Mouse (Mus musculus) kidney, adult 18-20 months (tissue): ENCODE results near the gene Wdr35.
"Not testable (repeated sequence)": the region's sequence is repeated elsewhere in the genome, so short reads cannot be mapped to it uniquely, and the experiment has no call there.

ENCODE experiments used
- DNase-seq: peaks from one replicate; pipeline ENCODE4 v3.0.0; 2021

Wdr35 gene

DNA sequence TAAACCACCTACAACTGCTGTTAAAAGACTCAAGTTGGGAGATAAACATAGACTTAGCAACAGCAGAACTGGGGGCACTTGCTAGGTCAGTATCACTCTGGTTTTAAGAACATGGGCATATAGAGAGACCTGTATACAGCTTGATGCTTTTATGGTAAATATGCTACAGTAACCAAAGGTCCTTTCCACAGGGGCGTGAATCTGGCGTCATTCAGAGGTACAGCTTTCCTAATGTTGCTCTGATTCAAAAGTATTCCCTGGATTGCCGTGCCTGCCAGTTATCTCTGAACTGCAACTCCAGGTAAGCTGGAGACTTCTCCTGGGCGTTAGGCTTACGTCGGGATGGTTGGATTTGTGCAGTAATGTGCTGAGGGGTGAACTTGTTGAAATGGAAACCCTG lies 34.1 kb downstream of the Wdr35 start:
- DNase-seq = no peak

GRCm38 (mm10) chr12:9010311-9010710 lies 36.6 kb downstream of the Wdr35 start:
- no peak for DNase-seq

DNA sequence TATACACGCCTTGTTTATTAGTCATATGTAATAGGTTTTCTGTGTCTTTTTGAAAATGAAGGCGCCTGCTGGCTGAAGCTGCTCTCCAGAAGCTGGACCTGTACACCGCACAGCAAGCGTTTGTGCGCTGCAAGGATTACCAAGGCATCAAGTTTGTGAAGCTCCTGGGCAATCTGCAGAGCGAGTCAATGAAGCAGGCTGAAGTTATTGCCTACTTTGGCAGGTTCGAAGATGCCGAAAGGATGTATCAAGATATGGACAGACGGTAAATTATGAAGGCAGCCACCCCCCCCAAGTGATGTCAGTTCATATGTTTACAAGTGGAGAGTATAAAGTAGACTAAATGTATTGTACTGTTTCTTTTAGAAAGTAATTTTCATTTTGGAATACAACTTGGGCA lies 42.7 kb downstream of the Wdr35 start:
- no peak for DNase-seq

DNA sequence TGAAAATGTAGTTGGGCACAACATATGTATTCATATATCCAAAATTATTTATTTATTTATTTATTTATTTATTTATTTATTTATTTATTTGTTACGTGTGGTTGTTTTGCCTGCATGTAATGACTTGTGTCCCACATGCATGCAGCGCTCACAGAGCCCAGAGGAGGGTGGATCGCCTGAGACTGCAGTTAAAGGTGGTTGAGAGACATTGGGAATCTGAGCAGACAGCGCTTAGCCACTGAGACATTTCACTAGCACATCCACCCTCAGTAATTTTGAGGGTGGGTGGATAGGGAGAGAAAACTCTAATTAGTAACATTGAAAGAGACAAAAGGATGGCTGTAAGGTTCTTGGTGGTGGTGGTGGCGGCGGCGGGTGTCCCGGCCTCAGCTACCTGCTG lies 46.7 kb downstream of the Wdr35 start:
- DNase-seq = no peak

GRCm38 (mm10) chr12:9020986-9021385 lies 47.3 kb downstream of the Wdr35 start:
- no peak for DNase-seq

DNA sequence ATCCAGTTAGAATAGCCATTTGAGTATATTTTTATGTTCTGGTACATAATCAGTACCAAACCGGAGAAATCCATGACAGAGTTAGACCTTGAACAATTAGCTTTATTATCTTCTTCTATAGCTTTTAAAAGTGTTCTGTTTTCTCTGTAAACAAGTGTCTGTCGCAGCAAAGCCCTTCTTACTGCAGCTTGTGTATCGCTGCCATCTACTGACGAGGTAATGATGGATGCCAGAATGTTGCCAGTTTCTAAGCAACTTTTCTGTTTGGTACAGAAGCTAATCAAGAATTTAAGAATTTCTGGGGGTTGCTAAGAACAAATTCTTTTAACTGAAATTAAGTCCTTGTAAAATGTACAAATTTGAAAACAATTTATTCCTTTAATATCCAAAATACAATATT lies 49.3 kb downstream of the Wdr35 start:
- no peak for DNase-seq

DNA sequence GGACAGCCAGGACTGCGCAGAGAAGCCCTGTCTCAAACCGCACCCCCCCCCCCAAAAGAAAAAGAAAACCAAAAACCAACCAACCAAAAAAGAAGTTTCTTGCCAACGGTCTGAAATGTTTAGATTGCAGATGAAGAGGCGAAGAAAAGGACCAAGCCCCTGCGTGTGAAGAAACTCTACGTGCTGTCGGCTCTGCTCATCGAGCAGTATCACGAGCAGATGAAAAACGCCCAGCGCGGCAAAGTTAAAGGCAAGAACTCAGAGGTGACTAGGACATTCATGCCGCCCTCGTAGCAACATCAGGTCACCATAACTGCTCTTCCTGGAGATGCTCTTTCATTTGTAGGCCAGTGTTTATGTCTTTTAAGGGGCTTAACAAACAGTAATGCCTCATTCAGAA lies 50.4 kb downstream of the Wdr35 start:
- DNase-seq = no peak

GRCm38 (mm10) chr12:9024736-9025135 lies 51.0 kb downstream of the Wdr35 start:
- DNase-seq = no peak

- no peak for DNase-seq
Measured at GRCm38 (mm10) chr12:9026843-9027242, 53.2 kb downstream of the Wdr35 start.

DNA sequence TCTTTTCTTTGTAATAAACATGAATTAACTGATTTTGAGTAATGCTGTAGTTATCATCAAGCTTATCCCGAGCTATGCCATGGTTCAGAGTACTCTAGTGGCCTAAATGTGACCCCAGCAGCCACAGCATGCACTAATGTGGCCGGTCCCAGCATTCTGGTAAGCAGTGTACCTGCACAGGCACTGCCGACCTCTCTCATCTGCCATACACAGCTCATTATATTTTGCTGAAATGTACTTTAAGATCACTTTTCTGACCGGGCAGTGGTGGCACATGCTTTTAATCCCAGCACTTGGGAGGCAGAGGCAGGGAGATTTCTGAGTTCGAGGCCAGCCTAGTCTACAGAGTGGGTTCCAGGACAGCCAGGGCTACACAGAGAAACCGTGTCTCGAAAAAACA lies 55.1 kb downstream of the Wdr35 start:
- DNase-seq = not testable (repeated sequence)

- no peak for DNase-seq
Measured at GRCm38 (mm10) chr12:9029506-9029887, 55.8 kb downstream of the Wdr35 start.

- peak; percentile 96 for DNase-seq
Measured at GRCm38 (mm10) chr12:9029888-9030723, 56.4 kb downstream of the Wdr35 start, which contains the start of gene Ttc32. Gene Ttc32 (plus strand): TSS chr12:9029997.

- DNase-seq = no peak
Measured at GRCm38 (mm10) chr12:9031166-9031565, 57.5 kb downstream of the Wdr35 start.

GRCm38 (mm10) chr12:9033140-9033539 lies 59.4 kb downstream of the Wdr35 start:
- no peak for DNase-seq

DNA sequence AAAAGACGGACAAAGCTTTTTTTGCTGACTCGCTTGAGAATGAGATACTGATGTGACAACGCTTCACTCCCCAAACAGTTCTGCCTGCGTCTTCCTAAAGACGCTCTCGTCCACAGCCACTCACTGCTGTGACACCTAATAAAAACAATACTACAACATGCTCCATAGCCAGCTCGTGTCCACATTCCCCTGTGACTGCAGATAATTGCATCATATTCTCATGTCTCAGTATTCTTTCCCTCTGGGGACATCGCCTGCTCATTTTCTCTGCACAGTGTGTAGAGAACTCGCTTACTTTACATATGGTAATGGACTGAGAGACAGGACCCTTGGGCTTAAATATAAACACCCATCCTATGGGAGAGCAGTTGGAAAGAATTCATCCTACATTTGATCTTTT lies 62.7 kb downstream of the Wdr35 start:
- no peak for DNase-seq

GRCm38 (mm10) chr12:9040177-9040576 lies 66.5 kb downstream of the Wdr35 start:
- DNase-seq = no peak

DNA sequence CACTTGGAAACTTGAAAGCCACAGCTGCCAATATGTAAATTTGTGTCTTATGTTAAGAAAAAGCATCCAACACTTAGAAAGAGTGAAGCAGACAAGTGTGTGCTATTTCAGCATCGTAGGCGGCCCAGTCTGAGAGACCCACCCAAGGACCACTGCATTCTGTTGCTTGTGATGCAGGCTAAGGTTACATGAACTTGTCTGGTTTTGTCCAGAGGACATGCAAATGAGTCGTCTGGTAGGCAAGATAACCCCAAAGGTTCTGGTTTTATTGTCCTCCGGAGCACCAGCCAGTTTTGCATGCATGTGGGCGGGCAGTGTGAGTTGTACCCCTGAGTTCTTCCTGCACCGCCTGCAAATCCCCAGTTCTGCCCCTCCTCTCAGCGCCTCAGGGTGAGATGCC lies 67.0 kb downstream of the Wdr35 start:
- no peak for DNase-seq

- DNase-seq = no peak
Measured at GRCm38 (mm10) chr12:9042316-9042715, 68.6 kb downstream of the Wdr35 start.

GRCm38 (mm10) chr12:9042759-9043158 lies 69.1 kb downstream of the Wdr35 start:
- no peak for DNase-seq

DNA sequence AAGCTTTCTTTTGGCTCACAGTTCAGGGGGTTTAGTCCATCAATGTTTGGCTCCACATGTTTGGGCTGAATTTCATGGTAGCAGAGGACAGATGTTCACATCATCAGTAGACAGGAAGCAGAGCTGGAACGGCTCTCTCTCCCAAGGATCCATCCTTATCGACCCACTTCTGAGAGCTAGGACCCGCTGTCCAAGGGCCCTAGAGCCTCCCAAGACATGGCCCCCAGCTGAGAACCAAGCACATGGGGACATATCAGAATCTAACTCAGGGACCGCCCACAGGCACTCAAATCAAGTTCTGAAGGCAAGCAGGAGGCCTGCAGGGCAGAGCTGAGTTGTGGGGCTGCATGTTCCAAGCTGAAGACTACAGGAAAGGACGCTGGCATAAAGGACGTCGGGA lies 71.0 kb downstream of the Wdr35 start:
- DNase-seq = no peak

GRCm38 (mm10) chr12:9046674-9047073 lies 73.0 kb downstream of the Wdr35 start:
- DNase-seq = no peak

GRCm38 (mm10) chr12:9048090-9048489 lies 74.4 kb downstream of the Wdr35 start:
- no peak for DNase-seq

DNA sequence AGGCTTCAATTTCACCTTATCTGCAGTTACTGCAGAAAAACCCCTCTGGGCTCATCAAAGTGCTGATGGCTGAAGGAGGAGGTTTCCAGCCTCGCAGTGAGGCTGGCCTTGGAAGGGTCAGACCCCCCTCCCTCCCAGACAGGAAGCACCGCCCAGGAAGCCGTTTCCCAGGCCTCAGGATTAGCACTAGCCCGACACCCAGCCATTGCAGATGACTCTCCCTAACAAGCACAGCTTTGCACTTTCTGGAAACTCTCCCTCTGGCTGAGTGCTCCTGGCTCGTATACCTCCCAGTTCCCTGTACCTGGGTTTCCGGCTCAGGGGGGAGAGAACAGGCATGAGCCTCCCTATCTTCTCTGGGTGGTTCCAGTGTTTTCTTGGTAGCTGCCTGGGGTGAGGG lies 77.1 kb downstream of the Wdr35 start:
- DNase-seq = no peak

DNA sequence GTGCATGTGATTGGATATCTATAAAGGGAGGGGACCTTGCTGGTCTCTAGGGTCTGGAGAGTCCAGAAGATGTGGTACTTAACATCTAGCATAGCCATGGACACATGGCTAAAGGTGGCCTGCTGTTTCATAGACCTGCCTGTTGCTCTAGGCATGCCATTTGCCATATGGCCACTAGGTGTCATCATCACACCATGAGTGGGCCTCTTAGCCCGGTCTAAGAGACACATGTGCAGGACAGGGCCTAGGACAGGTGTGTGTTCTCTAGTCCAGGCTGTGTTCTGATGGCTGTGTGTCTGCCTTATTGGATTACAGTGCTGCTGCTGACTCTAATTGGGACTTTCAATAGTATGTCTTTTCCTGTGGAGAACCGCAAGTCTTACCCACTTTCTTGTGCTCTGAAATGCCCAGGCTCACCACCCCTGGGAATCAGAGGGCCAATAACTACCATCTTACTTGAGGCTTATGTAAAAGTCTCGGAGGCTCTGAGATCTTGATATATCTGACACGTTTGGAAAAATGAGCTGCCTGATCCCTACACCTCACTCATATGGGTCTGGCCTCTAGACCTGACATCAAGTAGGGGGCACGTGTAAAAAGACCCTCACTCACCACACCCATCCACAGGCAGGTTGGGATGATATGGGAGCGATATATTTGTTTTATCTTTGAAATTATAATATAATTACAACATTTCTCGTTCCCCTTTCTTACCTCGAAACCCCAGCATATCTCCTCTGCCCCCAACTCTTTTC lies 78.6 kb downstream of the Wdr35 start:
- peak; percentile 88 for DNase-seq
